Mouse (Mus musculus): Measurements from ENCODE around the gene Ltbr.

Gene Ltbr

DNA sequence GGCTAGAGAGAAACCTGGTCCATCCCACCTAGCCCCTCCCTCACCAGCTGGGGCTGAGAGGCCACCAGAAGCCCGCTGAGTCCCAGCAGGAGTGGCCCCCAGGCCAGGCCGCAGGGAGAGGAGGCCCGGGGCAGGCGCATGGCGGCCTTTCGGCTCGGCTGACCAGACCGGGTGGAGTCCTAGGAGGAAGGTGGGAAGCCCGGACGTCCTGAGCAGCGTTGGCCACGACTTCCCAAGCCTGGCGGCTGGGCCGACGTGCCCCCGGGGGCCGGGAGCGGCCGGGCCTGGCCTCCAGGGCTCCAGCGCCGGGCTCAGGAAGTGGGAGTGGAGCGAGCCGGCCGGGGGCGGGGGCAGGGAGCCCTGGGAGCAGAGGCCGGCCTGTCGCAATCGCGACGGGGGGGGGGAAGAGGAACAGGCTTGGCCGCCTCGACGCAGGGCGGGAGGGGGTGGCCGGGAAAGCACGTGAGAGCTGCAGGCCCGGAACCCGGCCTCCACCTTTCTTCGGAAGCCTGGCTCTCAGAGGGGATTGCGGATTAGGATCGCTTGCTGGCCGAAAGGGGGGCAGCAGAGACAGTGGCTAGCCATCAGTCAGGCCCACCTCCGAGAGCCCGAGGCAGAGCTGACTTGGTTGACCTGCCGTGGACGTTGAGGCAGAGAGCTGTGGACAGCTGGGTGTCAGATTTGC is at the start of gene Ltbr:
Gene Ltbr, minus strand, starts transcription at position 340 of the 685 bp plus-strand sequence.
- DNase-seq (ENCODE audit: extremely low spot score, low read depth, low spot score) = no peak

DNA sequence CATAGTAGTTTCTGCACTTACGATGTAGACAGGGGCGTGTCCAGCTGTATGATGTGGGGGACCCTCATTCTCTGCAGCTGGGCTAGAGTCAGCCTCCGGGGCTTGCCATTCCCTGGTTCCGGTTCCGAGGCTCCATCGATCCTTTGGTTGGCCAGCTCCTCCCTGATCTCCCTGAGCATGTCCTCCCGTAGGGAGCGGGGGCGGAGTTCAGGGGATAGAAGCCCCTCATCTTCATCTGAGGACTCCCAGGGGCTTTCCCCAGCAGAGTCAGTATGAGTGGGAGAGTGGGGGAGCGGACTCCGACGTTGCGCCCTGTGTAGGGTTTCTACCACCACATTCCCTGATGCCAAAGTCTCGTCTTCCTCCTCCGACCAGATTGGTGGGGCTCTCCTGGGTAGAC is 49.3 kb upstream of the Ltbr start:
- DNase-seq (ENCODE audit: extremely low spot score, low read depth, low spot score) = no peak

DNA sequence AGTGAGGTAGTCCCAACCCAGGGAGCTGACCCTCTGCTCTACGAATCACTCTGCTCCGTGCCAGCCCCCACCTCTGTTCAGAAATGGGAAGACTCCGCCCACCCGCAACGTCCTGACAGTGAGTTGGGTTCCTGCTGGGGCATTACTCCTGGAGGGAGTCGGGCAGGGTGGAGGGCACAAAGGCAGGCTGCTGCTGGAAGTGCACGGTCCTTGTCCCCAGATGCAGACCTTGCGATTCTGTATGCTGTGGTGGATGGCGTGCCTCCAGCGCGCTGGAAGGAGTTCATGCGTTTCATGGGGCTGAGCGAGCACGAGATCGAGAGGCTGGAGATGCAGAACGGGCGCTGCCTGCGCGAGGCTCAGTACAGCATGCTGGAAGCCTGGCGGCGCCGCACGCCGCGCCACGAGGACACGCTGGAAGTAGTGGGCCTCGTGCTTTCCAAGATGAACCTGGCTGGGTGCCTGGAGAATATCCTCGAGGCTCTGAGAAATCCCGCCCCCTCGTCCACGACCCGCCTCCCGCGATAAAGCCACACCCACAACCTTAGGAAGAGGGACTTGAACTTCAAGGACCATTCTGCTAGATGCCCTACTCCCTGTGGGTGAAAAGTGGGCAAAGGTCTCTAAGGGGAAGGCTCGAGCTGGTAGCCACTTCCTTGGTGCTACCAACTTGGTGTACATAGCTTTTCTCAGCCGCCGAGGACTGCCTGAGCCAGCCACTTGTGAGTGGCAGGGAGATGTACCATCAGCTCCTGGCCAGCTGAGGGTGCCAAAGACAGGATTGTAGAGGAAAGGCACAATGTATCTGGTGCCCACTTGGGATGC is 48.0 kb upstream of the Ltbr start:
- DNase-seq (ENCODE audit: extremely low spot score, low read depth, low spot score) = no peak

DNA sequence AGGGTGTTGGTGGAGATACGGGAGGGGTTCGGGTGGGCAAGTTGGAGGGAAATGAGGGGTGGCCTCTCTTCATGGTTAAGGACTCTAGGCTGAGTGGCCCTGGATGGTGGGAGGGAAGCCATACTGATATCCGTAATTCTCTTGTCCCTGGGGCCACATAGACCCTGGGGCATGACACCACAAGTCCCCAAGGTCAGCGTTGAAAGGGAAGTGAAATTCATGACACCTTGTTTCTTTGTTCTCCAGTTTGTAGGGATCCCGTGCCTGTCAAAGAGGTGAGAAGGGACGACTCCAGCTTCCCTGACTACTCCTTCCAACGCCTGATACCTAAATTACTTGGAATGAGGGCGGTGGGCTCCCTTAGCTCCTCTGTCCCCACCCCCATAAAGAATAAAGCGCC is 47.2 kb upstream of the Ltbr start:
- no peak for DNase-seq (ENCODE audit: extremely low spot score, low read depth, low spot score)

DNA sequence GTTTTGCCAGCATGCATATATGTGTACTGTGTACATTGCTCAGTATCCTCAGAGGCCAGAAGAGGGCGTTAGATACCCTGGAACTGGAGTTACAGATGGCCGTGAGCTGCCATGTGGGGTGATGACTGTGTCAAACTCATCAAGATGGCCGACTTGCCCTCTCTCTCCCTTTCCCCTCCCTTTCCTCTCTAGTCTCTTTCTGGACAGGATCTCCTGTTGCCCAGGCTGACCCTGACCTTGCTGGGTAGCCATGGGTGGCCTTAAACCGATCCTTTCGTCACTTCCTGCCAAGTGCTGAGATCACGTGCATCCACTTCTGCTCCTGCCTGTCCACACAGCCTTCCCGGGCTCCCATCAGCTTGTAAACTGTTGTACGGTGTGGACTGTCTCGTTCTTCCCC is 46.3 kb upstream of the Ltbr start:
- no peak for DNase-seq (ENCODE audit: extremely low spot score, low read depth, low spot score)

DNA sequence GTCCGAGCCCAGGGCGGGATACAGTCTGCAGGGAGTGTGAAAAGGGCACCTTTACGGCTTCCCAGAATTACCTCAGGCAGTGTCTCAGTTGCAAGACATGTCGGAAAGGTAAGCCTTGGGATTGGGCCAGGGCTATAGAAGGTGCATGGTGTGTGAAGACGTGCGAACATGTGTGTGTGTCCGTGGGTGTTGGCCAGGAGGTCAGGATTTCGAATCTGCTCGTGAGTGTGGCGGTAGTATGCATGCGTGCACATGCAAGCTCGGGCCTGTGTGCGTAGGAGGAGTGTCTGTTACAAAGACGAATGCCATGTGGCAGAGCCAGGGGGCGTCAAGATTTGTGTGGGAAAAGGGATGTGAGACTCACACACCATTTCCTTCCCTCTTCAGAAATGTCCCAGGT is 43.6 kb upstream of the Ltbr start:
- DNase-seq (ENCODE audit: extremely low spot score, low read depth, low spot score) = no peak

DNA sequence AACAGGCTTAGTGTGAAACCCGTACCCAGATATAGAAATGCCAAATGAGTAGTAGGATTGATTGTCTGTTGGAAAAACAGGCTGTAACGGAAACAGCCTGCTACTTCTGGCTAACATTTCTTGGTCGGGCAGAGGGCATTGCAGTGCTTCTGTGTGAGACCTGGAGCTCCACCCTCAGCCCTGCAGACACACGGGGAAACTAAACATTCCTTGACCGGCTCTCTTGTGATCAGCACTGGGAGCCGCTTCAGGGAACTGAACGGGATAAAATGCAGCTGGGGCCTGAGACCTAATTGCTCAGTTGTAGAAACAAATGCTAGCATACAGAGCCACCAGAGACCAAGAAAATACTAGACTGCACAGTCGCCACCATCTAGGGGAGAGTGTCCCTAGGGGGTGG is 42.6 kb upstream of the Ltbr start:
- no peak for DNase-seq (ENCODE audit: extremely low spot score, low read depth, low spot score)

DNA sequence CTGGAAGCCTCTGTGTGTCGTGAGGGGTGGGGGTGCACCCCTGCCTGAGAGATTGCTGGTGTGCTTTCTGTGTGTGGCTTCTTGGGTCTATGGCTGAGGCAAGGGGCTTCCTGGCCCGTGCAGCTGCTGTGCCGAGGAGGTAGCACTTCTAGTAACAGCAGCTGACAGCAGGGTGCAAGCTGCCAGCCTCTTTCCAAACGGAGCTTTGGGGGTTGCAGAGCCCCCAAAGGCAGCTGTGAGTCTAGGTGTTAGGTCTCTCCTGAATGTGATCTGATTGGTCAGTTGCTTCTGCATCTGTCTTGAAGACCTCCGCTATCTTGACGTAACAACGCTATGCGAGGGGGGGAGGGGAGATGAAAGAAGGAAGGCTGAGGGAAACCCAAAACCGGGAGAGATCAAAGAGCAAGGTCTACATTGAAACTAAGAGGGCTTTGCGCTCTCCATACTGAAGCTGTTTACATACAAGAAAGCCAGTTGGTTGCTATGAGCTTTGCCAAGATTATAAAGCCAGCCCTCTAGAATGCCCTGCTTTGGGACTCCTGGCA is 41.6 kb upstream of the Ltbr start:
- DNase-seq (ENCODE audit: extremely low spot score, low read depth, low spot score) = no peak

DNA sequence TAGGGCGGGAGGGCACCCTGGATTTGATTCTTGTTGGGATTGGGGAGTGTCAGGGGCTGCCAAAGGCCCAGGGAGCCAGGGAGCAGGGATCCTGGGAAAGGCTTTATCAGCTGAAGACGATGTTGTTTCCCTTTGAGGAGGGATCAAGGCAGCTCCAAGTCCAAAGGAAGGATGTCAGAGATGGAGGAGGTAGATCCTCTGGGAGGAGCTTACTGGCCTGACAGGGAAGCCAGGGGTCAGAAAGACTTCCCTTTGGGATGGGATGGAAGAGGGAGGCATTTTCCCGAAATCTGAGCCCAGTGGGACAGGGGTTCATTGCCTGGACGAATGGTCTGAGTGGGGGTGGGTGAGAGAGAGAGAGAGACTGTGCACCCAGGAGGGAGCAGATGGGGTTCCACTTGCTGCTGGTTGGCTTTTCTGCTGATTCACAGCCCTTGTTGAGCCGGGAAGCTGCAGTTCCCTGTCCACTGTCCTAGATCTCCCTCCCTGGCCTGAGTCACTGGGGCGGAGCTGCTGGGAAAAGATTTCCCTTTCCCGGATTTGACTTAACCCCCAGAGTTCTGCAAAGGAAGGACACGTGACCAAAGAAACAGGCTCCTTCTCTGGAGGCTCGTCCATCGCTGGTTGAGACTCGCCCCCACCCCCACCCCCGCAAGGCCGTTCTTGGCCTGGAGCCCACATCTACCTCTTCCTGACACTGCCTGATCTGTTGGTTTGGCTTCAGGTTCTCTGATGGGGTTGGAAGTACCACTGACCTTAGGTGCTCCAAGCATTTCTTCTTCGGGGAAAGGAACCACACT is 40.9 kb upstream of the Ltbr start:
- no peak for DNase-seq (ENCODE audit: extremely low spot score, low read depth, low spot score)

DNA sequence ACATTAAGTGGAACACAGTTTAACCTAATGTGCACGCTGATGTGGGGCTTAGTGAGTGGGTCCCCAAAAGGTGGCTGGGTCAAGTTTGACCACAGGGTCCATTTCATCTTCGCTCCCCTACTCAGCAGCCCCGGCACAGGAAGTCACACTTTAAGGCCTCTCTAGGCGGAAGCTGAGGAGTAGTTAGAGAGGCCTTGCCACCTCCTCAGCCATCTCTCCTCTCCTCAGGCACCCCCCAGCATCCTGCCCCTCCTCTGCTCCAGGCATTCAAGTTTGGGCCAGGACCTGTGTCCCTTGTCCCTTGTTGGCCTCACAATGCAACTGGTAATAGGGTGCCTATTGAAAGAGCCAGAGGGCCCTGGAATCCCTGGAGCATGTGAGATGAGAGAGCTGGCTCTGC is 40.0 kb upstream of the Ltbr start:
- DNase-seq (ENCODE audit: extremely low spot score, low read depth, low spot score) = no peak

DNA sequence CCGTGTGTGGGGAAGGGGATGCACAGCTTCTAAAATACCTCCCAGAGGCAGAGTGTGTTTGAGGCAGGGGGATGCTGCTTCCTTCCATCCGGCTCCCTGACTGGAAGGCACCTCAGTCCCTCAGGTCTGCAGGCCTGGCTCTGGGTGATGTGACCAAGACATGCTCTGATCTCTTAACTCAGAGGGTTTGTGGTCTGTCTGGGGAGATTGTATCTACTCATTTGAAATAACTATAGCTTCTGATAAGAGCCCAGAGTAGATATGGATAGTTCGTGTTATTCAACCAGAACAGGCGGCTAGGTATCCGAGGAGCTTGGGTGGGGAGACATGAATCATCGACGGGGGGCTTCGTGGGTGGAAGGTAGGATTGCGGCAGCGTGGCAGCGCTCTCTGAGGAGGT is 39.5 kb upstream of the Ltbr start:
- no peak for DNase-seq (ENCODE audit: extremely low spot score, low read depth, low spot score)

DNA sequence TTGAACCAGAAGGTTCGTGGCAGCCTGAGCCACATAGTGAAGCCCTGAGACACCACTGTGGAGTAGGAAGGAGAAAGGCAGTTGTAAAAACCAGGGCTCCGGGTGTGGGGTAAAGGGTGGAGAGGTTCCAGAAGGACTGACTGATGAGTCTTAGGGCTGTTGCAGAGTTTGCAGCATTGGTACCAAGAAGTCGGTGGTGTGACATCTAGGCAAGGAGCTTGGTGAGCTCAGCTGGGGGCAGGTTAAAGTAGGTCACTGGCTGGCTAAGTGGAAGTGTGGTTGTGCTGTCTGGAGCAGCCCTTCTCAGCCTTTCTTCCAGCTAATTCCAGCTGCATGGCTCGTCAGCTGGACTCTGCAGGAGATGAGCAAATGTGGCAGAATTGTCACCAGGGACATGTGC is 39.1 kb upstream of the Ltbr start:
- DNase-seq (ENCODE audit: extremely low spot score, low read depth, low spot score) = no peak

DNA sequence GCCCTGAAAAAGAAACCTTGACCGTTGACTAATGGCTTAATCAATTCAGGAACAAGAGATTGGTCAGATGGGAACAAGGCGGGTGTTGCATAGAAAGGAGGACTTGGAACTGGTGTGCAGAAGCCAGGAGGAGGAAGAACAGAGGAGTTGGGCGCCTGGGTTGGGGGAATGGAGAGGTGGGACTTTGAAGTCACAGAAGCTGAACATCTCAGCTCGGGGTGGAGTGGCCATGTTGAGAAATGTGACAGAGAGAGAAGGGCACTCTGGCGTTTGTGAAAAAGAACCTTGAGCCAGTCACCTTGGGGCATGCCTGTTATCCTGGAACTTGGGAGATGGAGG is 38.3 kb upstream of the Ltbr start:
- DNase-seq (ENCODE audit: extremely low spot score, low read depth, low spot score) = no peak

DNA sequence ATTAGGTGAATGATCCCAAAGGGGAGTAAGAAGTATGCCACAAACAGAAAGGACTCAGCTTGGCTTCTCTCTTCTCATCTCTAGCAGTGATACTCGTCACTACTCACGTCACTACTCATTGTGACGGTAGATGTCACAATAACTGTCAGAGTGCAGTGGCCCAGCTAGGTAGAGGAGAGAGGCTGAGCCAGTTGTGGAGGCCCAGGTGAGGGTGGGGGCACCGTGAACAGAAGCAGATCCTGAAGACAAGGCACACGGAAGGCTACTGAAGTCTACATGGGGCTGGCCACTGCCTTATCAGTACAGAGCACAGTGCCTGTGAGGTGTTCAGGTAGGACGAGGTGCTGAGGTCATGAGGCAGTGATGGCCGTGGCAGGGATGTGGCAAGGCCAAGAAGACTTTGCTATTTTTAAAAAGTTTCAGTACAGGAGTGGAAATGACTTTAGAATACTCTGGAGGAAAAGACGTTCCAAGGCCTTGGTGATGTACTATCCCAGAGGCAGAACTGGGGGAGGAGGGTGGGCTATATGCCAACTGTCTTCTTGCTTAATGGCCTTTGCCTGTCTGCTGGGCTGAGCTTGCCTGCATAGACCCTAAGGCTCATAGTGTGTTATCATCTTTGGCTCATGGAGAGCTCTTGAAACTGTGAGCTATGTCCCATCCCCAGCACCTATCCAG is 37.8 kb upstream of the Ltbr start:
- DNase-seq (ENCODE audit: extremely low spot score, low read depth, low spot score) = no peak

DNA sequence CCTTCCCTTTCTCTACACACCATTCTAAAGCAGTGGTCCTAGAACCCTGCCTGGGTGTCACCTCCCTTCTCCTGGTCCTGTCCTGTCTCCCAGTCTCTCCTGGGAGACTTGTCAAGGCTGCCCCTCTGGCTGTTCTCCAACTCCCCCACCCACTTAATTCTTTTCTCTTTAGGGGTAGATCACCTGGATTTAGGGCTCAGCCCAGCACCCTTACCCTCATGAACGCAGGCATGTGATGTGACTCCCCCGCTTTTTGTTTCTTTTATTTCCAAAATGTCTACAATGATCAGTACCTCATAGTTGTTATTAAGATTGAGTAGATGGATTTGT is 37.3 kb upstream of the Ltbr start:
- no peak for DNase-seq (ENCODE audit: extremely low spot score, low read depth, low spot score)

DNA sequence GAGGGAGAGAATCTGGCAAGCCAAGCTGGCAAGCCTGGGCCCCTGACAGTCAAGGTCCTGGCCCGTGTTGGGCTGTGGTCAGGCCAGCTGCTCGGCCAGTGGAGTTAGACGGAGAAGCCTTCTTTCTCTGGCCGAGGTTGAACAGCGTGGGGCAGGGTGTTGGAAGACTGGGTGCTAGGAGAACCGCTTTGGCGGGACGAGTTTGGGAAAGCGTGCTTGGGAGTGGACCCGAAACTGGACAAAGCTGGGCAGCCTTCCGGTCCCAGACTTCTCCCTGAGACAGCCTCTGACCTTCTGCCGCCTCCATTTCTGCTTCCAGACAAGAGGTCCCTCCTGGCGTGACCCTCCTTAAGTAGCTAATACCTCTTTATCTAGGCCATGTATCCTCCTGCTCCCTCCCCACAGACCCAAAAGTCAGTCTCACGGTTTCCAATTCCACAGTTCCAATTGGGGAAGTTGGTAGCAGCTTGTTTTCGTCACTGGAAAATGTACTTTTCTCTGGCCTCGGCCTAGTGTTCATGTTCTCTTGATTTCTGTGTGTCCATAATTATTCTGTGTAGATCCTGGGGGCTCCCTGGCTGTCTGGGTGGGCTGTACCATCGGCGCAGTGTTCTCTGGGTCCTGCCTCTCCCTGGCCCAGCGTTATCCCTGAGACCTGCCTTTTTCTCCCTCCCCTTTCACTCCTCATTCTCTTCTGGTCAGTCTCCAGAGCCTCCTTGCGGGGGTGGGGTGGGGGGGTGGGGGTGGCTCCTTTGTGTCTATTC is 36.7 kb upstream of the Ltbr start:
- no peak for DNase-seq (ENCODE audit: extremely low spot score, low read depth, low spot score)

DNA sequence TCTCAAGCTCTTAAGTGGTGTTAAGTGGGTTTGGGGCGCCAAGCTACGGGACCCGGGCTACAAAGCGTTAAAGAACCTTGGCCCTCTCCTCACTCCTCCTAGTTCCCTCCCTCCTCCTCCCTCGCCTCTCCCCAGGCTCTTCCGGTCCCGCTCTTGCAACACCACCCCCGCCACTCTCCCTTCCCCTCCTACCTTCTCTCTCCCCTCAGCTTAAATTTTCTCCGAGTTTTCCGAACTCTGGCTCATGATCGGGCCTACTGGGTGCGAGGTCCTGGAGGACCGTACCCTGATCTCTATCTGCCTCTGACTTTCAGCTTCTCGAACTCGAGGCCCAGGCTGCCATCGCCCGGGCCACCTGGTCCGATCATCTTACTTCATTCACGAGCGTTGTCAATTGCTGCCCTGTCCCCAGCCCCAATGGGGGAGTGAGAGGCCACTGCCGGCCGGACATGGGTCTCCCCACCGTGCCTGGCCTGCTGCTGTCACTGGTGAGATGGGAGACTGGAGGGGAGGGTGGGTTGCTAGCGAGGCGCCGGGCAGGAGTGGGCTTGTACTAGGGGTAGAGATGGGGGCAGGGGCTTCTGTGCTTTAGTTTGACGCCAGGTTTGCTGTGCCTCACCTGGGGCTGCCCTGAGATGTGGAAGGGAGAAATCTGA is 36.0 kb upstream of the Ltbr start:
- DNase-seq (ENCODE audit: extremely low spot score, low read depth, low spot score) = peak; percentile 41

DNA sequence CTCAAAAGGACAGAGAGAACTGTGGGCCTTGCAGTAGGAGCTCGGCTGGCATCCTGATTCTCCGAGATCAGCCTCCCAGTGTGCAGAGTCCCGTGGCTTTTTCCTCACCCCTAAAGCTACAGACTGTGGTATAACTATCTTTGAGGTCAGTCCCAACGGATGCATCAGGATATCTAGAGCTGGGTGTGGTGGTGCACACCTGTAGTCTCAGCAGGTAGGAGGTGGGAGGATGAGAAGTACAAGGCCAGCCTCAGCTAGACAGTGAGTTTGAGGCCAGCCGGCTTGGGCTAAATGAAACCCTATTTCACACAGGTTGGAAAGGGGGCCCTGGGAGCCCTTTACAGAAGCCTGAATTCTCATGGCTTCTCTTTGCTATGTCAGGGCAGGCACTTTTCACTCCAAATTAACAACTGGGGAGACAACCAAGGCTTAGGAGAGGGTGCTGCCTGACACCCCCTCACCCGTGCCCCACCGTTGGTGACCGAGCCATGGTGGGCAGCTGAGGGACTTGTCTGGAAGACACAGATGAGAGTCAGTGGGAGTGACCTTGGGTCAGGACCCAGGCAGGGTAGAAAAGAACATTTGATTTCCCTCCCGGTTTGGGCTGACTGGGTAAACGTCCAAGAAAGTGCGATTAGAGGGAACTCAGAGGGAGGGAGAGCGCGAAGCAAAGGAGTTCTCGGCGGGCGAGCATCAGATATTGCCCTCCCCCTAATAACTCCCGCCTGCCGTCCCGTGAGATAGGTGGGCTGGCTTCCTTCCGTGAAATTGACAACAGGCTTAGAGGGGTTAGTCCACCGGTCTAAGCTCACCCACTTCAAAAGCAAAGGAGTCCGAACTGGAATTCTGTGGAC is 35.3 kb upstream of the Ltbr start, which contains the start of gene Tnfrsf1a:
Gene Tnfrsf1a, plus strand, starts transcription at position 642 of the 854 bp plus-strand sequence.
- no peak for DNase-seq (ENCODE audit: extremely low spot score, low read depth, low spot score)

DNA sequence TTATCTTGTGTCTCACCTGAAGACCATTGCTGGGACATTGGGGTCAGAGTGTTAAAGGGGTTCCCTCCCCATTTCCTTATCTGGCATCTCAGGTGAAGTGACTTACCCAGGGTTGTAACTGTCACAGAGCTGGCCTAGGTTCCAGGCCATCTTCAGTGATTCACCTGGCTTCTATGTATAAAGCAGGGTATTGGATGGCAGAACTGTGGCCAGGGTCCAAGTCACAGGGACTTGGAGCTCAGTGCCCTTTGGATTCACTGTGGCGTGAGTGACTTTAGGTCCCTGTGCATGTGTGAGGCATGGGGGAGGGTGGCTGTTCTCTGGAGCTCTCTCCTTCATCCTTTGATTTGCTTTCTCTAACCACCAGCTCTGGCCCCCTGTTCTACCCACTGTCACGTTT is 32.3 kb upstream of the Ltbr start:
- no peak for DNase-seq (ENCODE audit: extremely low spot score, low read depth, low spot score)
